Mouse (Mus musculus) intestine, postnatal 0 days (tissue): ENCODE measurements around the gene Slc46a2. TPM values are rescaled to one million over a fixed set of nuclear protein-coding genes. Genes with fewer than 3 reads are reported as not detected.
A peak's percentile ranks its signal among the peaks of the same experiment; 100 is the strongest.

Source experiments
- ATAC-seq: fragments of 200-750 bp; cut with Nextera tagmentation; 2 replicates; pipeline ENCODE4 v1.8.0; 2017; ENCODE audit warnings: mild to moderate bottlenecking, moderate TSS enrichment, moderate library complexity
- H3K27ac ChIP-seq: fragments of 300-500 bp; sonication (generic); 2 replicates; pipeline ENCODE4 v1.5.1; 2014; ENCODE audit warnings: mild to moderate bottlenecking, low read depth, low read length, moderate library complexity
- H3K27me3 ChIP-seq: fragments of 300-500 bp; sonication (generic); replicated peaks from 2 replicates; pipeline ENCODE4 v1.6.1; 2014; ENCODE audit warnings: low read length, mixed read lengths; ENCODE audit not compliant: control insufficient read depth, insufficient read depth
- H3K36me3 ChIP-seq: fragments of 300-500 bp; sonication (generic); 2 replicates; pipeline ENCODE4 v1.6.1; 2014; ENCODE audit warnings: mild to moderate bottlenecking, moderate library complexity; ENCODE audit not compliant: control insufficient read depth, insufficient read depth
- H3K4me1 ChIP-seq: fragments of 300-500 bp; sonication (generic); replicated peaks from 2 replicates; pipeline ENCODE4 v1.6.1; 2014; ENCODE audit warnings: antibody characterized with exemption, low read length, mixed read lengths; ENCODE audit not compliant: control insufficient read depth, insufficient read depth
- H3K4me2 ChIP-seq: fragments of 300-500 bp; sonication (generic); replicated peaks from 2 replicates; pipeline ENCODE4 v1.6.1; 2014; ENCODE audit warnings: low read depth, mild to moderate bottlenecking, moderate library complexity
- H3K4me3 ChIP-seq: fragments of 300-500 bp; sonication (generic); 2 replicates; pipeline ENCODE4 v1.5.1; 2014; ENCODE audit warnings: low read depth, low read length
- H3K9ac ChIP-seq: fragments of 300-500 bp; sonication (generic); 2 replicates; pipeline ENCODE4 v1.6.1; 2014; ENCODE audit warnings: mild to moderate bottlenecking, low read depth, low read length
- H3K9me3 ChIP-seq: fragments of 300-500 bp; sonication (generic); 2 replicates; pipeline ENCODE4 v1.6.1; 2016; ENCODE audit warnings: mixed run types; ENCODE audit not compliant: control insufficient read depth
- CTCF ChIP-seq: sonication (generic); IDR thresholded peaks from 2 replicates; pipeline ENCODE4 v1.5.1; 2016; ENCODE audit warnings: low read depth, mild to moderate bottlenecking, control low read depth, antibody characterized with exemption, moderate library complexity
- WGBS: fragments of 180-500 bp; shearing (Covaris S2); extraction: QIAGEN DNeasy Blood & Tissue Kit; methylation state at CpG from one replicate; pipeline ENCODE4 v1.1.7; 2014; 5-methylcytosine and 5-hydroxymethylcytosine counted together
- polyA plus RNA-seq: library from polyadenylated mRNA; unstranded; fragments of >200 nt; fragmentation: Nextera tagmentation; extraction: Ambion mirVana; gene quantifications from 2 replicates; pipeline ENCODE4 v1.2.1, GENCODE M21; 2015

Slc46a2 gene
- polyA plus RNA-seq, 1 experiment from 2014 or later = not detected

- Histone ChIP-seq H3K27me3 (no peaks in the 10 kb centered on the region), H3K4me2 (no peak overlapping the region), H3K9me3 (no peaks in the 10 kb centered on the region), H3K4me1 (no peaks in the 10 kb centered on the region), H3K27ac (no peak overlapping the region), H3K36me3 (peaks cover 3% of the 10 kb centered on the region; the same call in 1 of the 2 replicates), H3K9ac (no peak overlapping the region), H3K4me3 (no peak overlapping the region)
- WGBS = 57% methylated on average over 6 of the region's 6 CpGs
- TF ChIP-seq CTCF = no peak
- no peak for ATAC-seq
Measured at GRCm38 (mm10) chr4:59869488-59870057, 45.3 kb downstream of the Slc46a2 start.

- no peak for ATAC-seq
- no peak for TF ChIP-seq CTCF
- H3K9me3 ChIP-seq = no peaks in the 10 kb centered on the region
- no peak overlapping the region for H3K4me3 ChIP-seq
- no peak overlapping the region for H3K27ac ChIP-seq
- 87% methylated on average over 11 of the region's 11 CpGs for WGBS
- H3K27me3 ChIP-seq = no peaks in the 10 kb centered on the region
- H3K4me1 ChIP-seq = no peaks in the 10 kb centered on the region
- H3K9ac ChIP-seq = no peak overlapping the region
- H3K4me2 ChIP-seq = no peak overlapping the region
- peaks cover 3% of the 10 kb centered on the region; the same call in 1 of the 2 replicates for H3K36me3 ChIP-seq
Measured at GRCm38 (mm10) chr4:59868086-59868485, 46.8 kb downstream of the Slc46a2 start.

- 67% methylated on average over 6 of the region's 6 CpGs for WGBS
- Histone ChIP-seq H3K4me1 (no peaks in the 10 kb centered on the region), H3K27ac (no peak overlapping the region), H3K9ac (no peak overlapping the region), H3K4me3 (no peak overlapping the region), H3K4me2 (no peak overlapping the region), H3K36me3 (peaks cover 2% of the 10 kb centered on the region; the same call in 1 of the 2 replicates), H3K27me3 (no peaks in the 10 kb centered on the region), H3K9me3 (no peaks in the 10 kb centered on the region)
- no peak for ATAC-seq
- TF ChIP-seq CTCF = no peak
Measured at GRCm38 (mm10) chr4:59863869-59864268, 51.0 kb downstream of the Slc46a2 start.

- Histone ChIP-seq H3K27ac (no peak overlapping the region), H3K4me3 (no peak overlapping the region), H3K9ac (no peak overlapping the region), H3K27me3 (no peaks in the 10 kb centered on the region), H3K36me3 (no peaks in the 10 kb centered on the region), H3K9me3 (no peaks in the 10 kb centered on the region), H3K4me1 (no peaks in the 10 kb centered on the region), H3K4me2 (no peak overlapping the region)
- WGBS = 89% methylated on average over 1 of the region's 1 CpGs
- no peak for ATAC-seq
- no peak for TF ChIP-seq CTCF
Measured at GRCm38 (mm10) chr4:59862335-59862734, 52.5 kb downstream of the Slc46a2 start.

- TF ChIP-seq CTCF = no peak
- H3K9me3 ChIP-seq = no peaks in the 10 kb centered on the region
- no peak overlapping the region for H3K4me3 ChIP-seq
- H3K4me2 ChIP-seq = no peak overlapping the region
- no peak overlapping the region for H3K9ac ChIP-seq
- WGBS = 66% methylated on average over 4 of the region's 4 CpGs
- no peaks in the 10 kb centered on the region for H3K36me3 ChIP-seq
- no peak overlapping the region for H3K27ac ChIP-seq
- H3K27me3 ChIP-seq = no peaks in the 10 kb centered on the region
- ATAC-seq = no peak
- no peaks in the 10 kb centered on the region for H3K4me1 ChIP-seq
Measured at GRCm38 (mm10) chr4:59861871-59862270, 53.0 kb downstream of the Slc46a2 start.

- H3K27ac ChIP-seq = no peak overlapping the region
- peak; percentile 6; the same call in 1 of the 2 replicates for ATAC-seq
Measured at GRCm38 (mm10) chr4:59860431-59860830, 54.4 kb downstream of the Slc46a2 start.

More at GRCm38 (mm10) chr4:59860431-59860830, 54.4 kb downstream of the Slc46a2 start:
- Histone ChIP-seq H3K36me3 (no peaks in the 10 kb centered on the region), H3K27me3 (no peaks in the 10 kb centered on the region), H3K9ac (no peak overlapping the region), H3K4me2 (no peak overlapping the region), H3K9me3 (no peaks in the 10 kb centered on the region), H3K4me1 (no peaks in the 10 kb centered on the region), H3K4me3 (no peak overlapping the region)
- no peak for TF ChIP-seq CTCF
- WGBS = 61% methylated on average over 2 of the region's 2 CpGs
